Mouse (Mus musculus) E14TG2a.4 (cell line): Measurements from ENCODE around the gene Thap12.

Source experiments
- CTCF ChIP-seq: conservative IDR thresholded peaks from 2 replicates; pipeline ENCODE4 v1.5.1; 2014; ENCODE audit warnings: low read length
- NANOG ChIP-seq: IDR thresholded peaks from 2 replicates; pipeline ENCODE4 v1.6.1; 2014; ENCODE audit warnings: borderline replicate concordance, low read length, mixed read lengths
- POU5F1 ChIP-seq: IDR thresholded peaks from 2 replicates; pipeline ENCODE4 v1.6.1; 2014; ENCODE audit warnings: low read length, borderline replicate concordance

GRCm38 (mm10) chr7:98719761-98720160, 16.9 kb downstream of the Thap12 start:
- TF ChIP-seq CTCF (no peak), NANOG (no peak), POU5F1 (no peak)
